Mouse (Mus musculus) ES-CJ7 (cell line): ENCODE data around the gene Brpf3.

Experiments used
- DNase-seq: peaks from one replicate; pipeline ENCODE4 v3.0.0; 2011; ENCODE audit warnings: low read depth, low spot score

Gene Brpf3

GRCm38 (mm10) chr17:28827665-28828231, 26.9 kb downstream of the Brpf3 start:
- DNase-seq, result no peak

DNA sequence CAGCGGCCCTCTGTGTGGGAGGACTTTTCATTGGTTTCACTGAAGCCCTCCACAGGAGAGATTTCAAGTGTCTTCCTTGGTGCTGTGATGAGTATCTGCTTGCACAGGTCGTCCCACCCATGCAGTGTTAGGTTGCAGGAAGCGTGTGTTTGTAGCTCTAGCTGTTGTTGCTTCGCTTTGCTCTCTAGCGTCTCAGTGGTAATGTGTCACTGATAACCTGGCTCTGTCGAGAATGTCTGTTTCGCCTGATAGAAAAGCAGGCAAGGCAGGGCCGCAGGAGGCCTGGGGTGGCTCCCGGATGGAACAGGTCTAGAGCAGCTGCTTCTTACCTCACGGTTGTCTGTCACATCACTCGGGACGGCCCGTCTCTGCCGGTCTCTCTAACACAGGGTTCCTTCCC, 28.2 kb downstream of the Brpf3 start:
- DNase-seq, result no peak

- DNase-seq, result no peak
Measured at GRCm38 (mm10) chr17:28831065-28831464, 30.2 kb downstream of the Brpf3 start.

GRCm38 (mm10) chr17:28832040-28832439, 31.1 kb downstream of the Brpf3 start:
- peak; percentile 22 for DNase-seq

DNA sequence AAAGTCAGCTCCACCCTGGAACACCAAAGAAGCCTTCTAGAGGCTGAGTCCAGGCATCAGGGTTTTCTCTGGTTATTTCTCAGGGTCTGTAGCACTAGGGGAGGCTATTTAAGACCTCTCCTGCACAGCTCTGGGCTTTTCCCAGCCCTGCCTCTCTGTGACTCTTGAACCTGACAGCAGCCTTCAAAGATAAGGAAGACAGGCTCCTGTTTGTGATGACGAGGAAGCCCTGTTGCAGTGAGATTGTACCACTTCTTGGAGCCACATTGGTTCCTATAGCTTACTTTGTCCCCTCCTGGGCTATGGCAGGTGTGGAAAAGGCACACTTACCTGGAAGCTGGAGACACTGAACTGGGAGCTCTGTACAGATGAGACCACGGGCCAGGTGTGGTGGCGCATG, 32.0 kb downstream of the Brpf3 start:
- no peak for DNase-seq

DNA sequence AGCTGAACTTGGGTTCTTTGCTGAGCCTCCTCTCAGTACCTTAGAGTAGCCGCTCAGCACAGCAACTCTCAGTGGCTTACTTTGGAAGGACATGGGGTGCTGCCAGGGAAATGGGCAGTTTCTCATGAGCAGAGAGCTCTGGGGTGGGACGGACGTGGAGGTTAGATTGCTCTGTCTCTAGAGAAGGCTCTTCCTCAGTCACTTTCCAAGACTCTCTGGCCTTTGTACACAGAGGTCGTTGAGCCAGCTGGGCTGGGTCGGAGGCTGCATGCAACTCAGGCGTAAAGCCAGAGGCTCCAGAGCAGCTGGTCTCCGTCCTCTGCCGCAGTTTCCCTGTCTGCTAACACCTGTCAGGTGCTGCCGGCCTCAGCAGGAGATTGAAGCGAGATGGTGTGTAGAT, 33.8 kb downstream of the Brpf3 start:
- DNase-seq, result no peak

GRCm38 (mm10) chr17:28837840-28838239, 37.0 kb downstream of the Brpf3 start:
- DNase-seq, result no peak

GRCm38 (mm10) chr17:28841947-28842346, 41.1 kb downstream of the Brpf3 start:
- peak; percentile 24 for DNase-seq

DNA sequence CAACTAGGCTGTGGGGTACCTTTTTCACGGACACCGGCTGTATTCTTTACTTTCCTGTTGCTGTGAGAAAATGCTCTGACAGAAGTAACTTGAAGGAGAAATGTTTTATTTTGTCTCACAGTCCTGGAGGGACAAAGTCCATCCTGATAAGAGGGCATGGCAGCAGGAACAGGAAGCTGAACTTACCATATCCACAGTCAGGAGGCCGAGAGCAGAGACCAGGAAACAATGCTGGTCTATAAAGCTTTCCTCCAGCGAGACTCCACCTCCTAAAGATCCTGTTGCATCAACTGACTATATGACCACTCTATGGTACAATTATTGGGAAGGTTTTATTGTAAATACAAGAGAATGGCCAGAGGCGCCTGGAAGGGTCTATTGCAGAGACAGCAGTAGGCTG, 42.8 kb downstream of the Brpf3 start:
- no peak for DNase-seq

- DNase-seq, result no peak
Measured at GRCm38 (mm10) chr17:28846974-28847617, 46.2 kb downstream of the Brpf3 start.

DNA sequence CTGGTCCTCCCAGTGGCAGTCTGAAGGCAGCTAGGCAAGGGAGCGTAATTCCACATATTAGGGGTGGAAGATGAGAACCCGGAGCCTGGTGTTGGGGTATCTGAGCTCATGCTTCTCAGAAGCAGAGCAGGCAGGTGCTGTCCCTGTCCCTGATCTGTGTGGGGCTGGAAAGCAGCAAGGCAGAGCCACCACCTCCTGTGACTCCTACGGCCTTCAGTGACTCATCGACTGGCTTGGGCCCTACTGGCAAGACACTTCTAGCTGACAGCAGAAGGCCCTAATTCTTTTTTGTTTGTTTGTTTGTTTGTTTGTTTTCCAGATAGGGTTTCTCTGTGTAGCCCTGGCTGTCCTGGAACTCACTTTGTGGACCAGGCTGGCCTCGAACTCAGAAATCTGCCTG, 49.6 kb downstream of the Brpf3 start:
- DNase-seq, result no peak

GRCm38 (mm10) chr17:28854377-28854776, 53.5 kb downstream of the Brpf3 start:
- DNase-seq, result no peak

- DNase-seq, result peak; percentile 74
Measured at GRCm38 (mm10) chr17:28855166-28855885, 54.4 kb downstream of the Brpf3 start.

DNA sequence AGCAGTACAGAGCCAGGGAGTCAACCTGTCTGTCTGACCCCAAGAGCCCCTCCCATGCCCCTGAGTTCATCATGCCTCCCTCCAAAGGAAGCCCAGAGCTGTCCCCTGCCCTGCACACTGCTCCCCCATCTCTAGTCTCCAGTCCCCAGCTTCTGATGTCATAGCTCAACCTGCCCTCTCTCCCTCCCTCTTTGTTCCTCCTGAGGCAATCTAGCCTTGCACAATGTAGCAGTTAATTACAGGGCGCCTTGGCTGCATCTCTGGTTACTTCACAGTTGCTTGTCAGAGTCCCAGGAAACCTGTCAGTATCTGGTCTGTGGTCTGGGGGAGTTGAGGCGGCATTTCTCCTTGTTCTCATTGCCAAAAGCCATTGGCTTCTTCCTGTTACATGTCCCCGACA, 55.1 kb downstream of the Brpf3 start:
- no peak for DNase-seq

- peak; percentile 64 for DNase-seq
Measured at GRCm38 (mm10) chr17:28858205-28858604, 57.3 kb downstream of the Brpf3 start, which contains the start of gene Pnpla1. Gene Pnpla1, plus strand, starts transcription at chr17:28858411.

- DNase-seq, result no peak
Measured at GRCm38 (mm10) chr17:28863926-28864325, 63.0 kb downstream of the Brpf3 start.

DNA sequence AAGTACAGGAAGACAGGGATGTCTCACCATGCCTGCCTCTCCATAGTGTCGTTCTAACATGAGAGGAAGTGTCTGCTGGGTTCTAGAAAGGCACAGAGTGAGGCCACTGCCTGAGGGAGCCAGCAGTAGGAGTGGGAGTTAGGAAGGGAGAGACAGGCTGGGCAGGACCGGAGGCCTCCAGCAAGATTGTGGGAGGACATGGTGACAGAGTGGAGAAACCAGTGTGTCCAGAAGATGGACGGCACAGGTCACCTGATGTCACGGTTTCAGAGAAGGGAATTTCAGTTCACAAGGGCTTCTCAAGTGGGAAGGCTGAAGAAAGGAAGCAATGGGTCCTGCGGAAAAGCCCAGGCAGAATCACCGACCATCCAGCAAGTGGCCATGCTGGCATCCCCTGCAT, 63.6 kb downstream of the Brpf3 start:
- no peak for DNase-seq

- no peak for DNase-seq
Measured at GRCm38 (mm10) chr17:28866921-28867320, 66.0 kb downstream of the Brpf3 start.

- no peak for DNase-seq
Measured at GRCm38 (mm10) chr17:28867381-28867780, 66.5 kb downstream of the Brpf3 start.

- no peak for DNase-seq
Measured at GRCm38 (mm10) chr17:28869412-28870110, 68.7 kb downstream of the Brpf3 start.

GRCm38 (mm10) chr17:28870435-28870834, 69.5 kb downstream of the Brpf3 start:
- DNase-seq, result peak; percentile 54

- DNase-seq, result no peak
Measured at GRCm38 (mm10) chr17:28871831-28872230, 70.9 kb downstream of the Brpf3 start.
